9 mouse cellular contexts compared by ENCODE assay signal in the genomic region with DNA sequence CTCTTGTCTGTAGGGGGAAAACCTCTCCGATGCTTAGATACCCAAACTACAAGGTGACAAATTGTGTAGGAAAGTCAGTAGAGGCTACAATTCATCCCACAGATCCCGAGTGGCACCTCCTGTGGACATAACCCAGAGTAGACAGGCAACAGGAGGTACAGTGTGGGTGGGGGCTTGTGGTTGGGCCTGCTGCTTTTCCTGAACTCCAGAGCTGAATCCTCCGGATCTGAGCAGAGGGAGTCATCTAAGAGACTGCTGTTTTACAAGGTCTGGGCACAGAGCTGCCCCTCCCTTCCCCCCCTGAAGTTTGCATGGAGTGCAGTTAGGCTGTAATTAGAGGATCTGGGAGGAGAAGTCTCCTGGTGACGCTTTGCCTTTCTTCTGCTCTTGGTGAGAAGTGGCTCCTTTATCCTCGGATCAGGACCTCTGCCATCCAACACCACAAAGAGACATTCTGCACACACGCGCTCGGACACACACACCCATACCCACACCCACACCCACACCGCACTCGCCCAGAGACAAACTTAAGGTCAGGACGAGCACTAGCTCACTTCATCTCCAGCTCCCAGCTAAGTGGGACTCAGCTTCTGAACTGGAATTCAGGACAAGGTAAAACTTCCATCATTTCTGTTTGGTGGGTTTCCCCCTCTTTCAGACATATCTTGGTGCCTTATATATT. TPM values are rescaled to one million over a fixed set of nuclear protein-coding genes. Genes with fewer than 3 reads are reported as not detected.
A peak's percentile ranks its signal among the peaks of the same experiment; 100 is the strongest.
DNase-seq lines count a peak whose midpoint lies in the region; ATAC-seq lines count a peak whose summit lies in the region.
"Had no signal": no experiment of that assay in that cellular context is flagged by ENCODE, and none has a peak within 500 bp of the region (broad histone marks: within the 10 kb centered on the region; RNA-seq: fewer than 3 reads in every experiment).

No protein-coding gene starts in this region.

- H3K27ac ChIP-seq in forebrain, embryonic 12.5 days, result no peak overlapping the region
- no peak overlapping the region for H3K27ac ChIP-seq in forebrain, embryonic 15.5 days (replicated peaks)
- H3K27ac ChIP-seq in limb, embryonic 15.5 days, result peak overlapping the region; percentile 87
- H3K27ac ChIP-seq: hindbrain, embryonic 15.5 days had no signal

- no peaks in the 10 kb centered on the region for H3K36me3 ChIP-seq in forebrain, embryonic 12.5 days (replicated peaks)
- H3K36me3 ChIP-seq in forebrain, embryonic 15.5 days, result no peaks in the 10 kb centered on the region
- no peaks in the 10 kb centered on the region for H3K36me3 ChIP-seq in limb, embryonic 15.5 days
- H3K36me3 ChIP-seq: hindbrain, embryonic 15.5 days had no signal

- 0 out of 2 replicates have a peak overlapping the region, but pooled peaks have one; percentile 2 for H3K4me2 ChIP-seq in forebrain, embryonic 12.5 days
- no peak overlapping the region for H3K4me2 ChIP-seq in forebrain, embryonic 15.5 days (replicated peaks)
- peak overlapping the region; percentile 85 for H3K4me2 ChIP-seq in limb, embryonic 15.5 days

- peaks cover 11% of the 10 kb centered on the region for H3K4me1 ChIP-seq in forebrain, embryonic 12.5 days
- H3K4me1 ChIP-seq in forebrain, embryonic 15.5 days, result peaks cover 6% of the 10 kb centered on the region
- peaks cover 9% of the 10 kb centered on the region for H3K4me1 ChIP-seq in limb, embryonic 15.5 days

- H3K27me3 ChIP-seq in forebrain, embryonic 12.5 days, result no peaks in the 10 kb centered on the region
- no peaks in the 10 kb centered on the region for H3K27me3 ChIP-seq in forebrain, embryonic 15.5 days
- H3K27me3 ChIP-seq in limb, embryonic 15.5 days, result no peaks in the 10 kb centered on the region
- H3K27me3 ChIP-seq: hindbrain, embryonic 15.5 days had no signal

- no peak overlapping the region for H3K4me3 ChIP-seq in forebrain, embryonic 12.5 days (replicated peaks)
- H3K4me3 ChIP-seq in forebrain, embryonic 15.5 days, result no peak overlapping the region
- peak overlapping the region; percentile 53 for H3K4me3 ChIP-seq in limb, embryonic 15.5 days

- WGBS in forebrain, embryonic 12.5 days, result 34% methylated on average over 11 of the region's 11 CpGs
- 30% methylated on average over 11 of the region's 11 CpGs for WGBS in forebrain, embryonic 15.5 days
- 20% methylated on average over 11 of the region's 11 CpGs for WGBS in limb, embryonic 15.5 days

- no peaks in the 10 kb centered on the region for H3K9me3 ChIP-seq in forebrain, embryonic 12.5 days
- no peaks in the 10 kb centered on the region for H3K9me3 ChIP-seq in forebrain, embryonic 15.5 days
- H3K9me3 ChIP-seq in limb, embryonic 15.5 days, result no peaks in the 10 kb centered on the region
- H3K9me3 ChIP-seq: hindbrain, embryonic 15.5 days had no signal

- peak; percentile 11 for DNase-seq in kidney, postnatal 10 days
- no peak for DNase-seq in kidney, adult 8-10 months
- DNase-seq in embryo, embryonic 11.5 days (ENCODE audit: low read depth, low spot score), result peak; percentile 24
- no peak for DNase-seq in Muller cell, postnatal 12 days (ENCODE audit: inconsistent ontology term)
- no peak for DNase-seq in adrenal gland, postnatal 25 days

- ATAC-seq in forebrain, embryonic 12.5 days (ENCODE audit: low FRiP score), result no peak
- no peak for ATAC-seq in forebrain, embryonic 15.5 days (replicated peaks)
- ATAC-seq in limb, embryonic 15.5 days (ENCODE audit: insufficient number of reproducible peaks, low FRiP score, low TSS enrichment, low read depth), result peak; percentile 84

- no peak overlapping the region for H3K9ac ChIP-seq in forebrain, embryonic 12.5 days
- no peak overlapping the region for H3K9ac ChIP-seq in forebrain, embryonic 15.5 days (replicated peaks)
- no peak overlapping the region for H3K9ac ChIP-seq in limb, embryonic 15.5 days

RNA-seq across cellular contexts. Expression of a gene that starts 0.8 kb away (rescaled TPM):
- polyA plus RNA-seq in forebrain, embryonic 12.5 days (2016; fragmentation: Nextera tagmentation; extraction: Ambion mirVana), result 5.7 and 7.5 TPM in 2 replicates
- 0.15 and 0.19 TPM in 2 replicates for polyA plus RNA-seq in forebrain, embryonic 15.5 days (2015; fragmentation: Nextera tagmentation; extraction: Ambion mirVana)
- 43.6 and 51.8 TPM in 2 replicates for polyA plus RNA-seq in limb, embryonic 15.5 days (2015; fragmentation: Nextera tagmentation; extraction: Ambion mirVana)
- 5.3 and 5.7 TPM in 2 replicates for total RNA-seq in adrenal gland, postnatal 25 days (2021)

Comparison
In these comparisons a context has a peak if more than half of its experiments do, and no peak if none do; other contexts are left out.
1. DNase-seq: peak in kidney, postnatal 10 days (single experiment) and embryo, embryonic 11.5 days (single experiment); none in kidney, adult 8-10 months (0 of 2), Muller cell, postnatal 12 days (single experiment) and adrenal gland, postnatal 25 days (single experiment).